Mouse (Mus musculus) heart, adult 2 months (tissue): ENCODE measurements around the gene Olfr455. TPM values are rescaled to one million over a fixed set of nuclear protein-coding genes. Genes with fewer than 3 reads are reported as not detected.

ENCODE experiments used
- DNase-seq, 2 experiments: peaks; one replicate each; pipeline ENCODE4 v3.0.0; 2021
- H3K27ac ChIP-seq: fragments of 200-600 bp; 2 replicates; pipeline ENCODE4 v1.8.1; 2022
- H3K27me3 ChIP-seq: fragments of 200-500 bp; 2 replicates; pipeline ENCODE4 v1.6.1; 2012; ENCODE audit warnings: mild to moderate bottlenecking, low read length, inconsistent platforms, mixed read lengths; ENCODE audit not compliant: control insufficient read depth, insufficient read depth
- H3K36me3 ChIP-seq: fragments of 200-500 bp; 2 replicates; pipeline ENCODE4 v1.6.1; 2012; ENCODE audit warnings: low read length, inconsistent platforms; ENCODE audit not compliant: control insufficient read depth, insufficient read depth
- H3K4me1 ChIP-seq: fragments of 200-500 bp; 2 replicates; pipeline ENCODE4 v1.6.1; 2011; ENCODE audit warnings: low read length; ENCODE audit not compliant: control insufficient read depth, insufficient read depth
- H3K4me3 ChIP-seq: fragments of 200-600 bp; 2 replicates; pipeline ENCODE4 v1.8.1; 2022
- H3K79me2 ChIP-seq: fragments of 200-500 bp; replicated peaks from 2 replicates; pipeline ENCODE4 v1.6.1; 2012; ENCODE audit warnings: mild to moderate bottlenecking, inconsistent platforms, low read length, moderate library complexity, mixed read lengths; ENCODE audit not compliant: control insufficient read depth, insufficient read depth
- H3K9ac ChIP-seq: fragments of 200-500 bp; 2 replicates; pipeline ENCODE4 v1.6.1; 2012; ENCODE audit warnings: low read depth, mild to moderate bottlenecking, control low read depth, inconsistent platforms, low read length, mixed read lengths
- CTCF ChIP-seq: fragments of 200-600 bp; IDR thresholded peaks from 2 replicates; pipeline ENCODE4 v1.8.1; 2022; ENCODE audit warnings: antibody characterized with exemption, mild to moderate bottlenecking, moderate library complexity
- EP300 ChIP-seq: fragments of 200-500 bp; IDR thresholded peaks from 2 replicates; pipeline ENCODE4 v1.6.1; 2011; ENCODE audit warnings: low read depth, low read length, control low read depth; ENCODE audit not compliant: insufficient read depth
- POLR2A ChIP-seq: fragments of 200-500 bp; IDR thresholded peaks from 2 replicates; pipeline ENCODE4 v1.6.1; 2011; ENCODE audit warnings: mild to moderate bottlenecking, low read depth, low read length, control low read depth; ENCODE audit not compliant: insufficient read depth
- WGBS: fragments of 180-500 bp; shearing (Covaris S2); methylation state at CpG from one replicate; pipeline ENCODE4 v1.1.7; 2018; 5-methylcytosine and 5-hydroxymethylcytosine counted together
- intact Hi-C: fragments of 180-260 bp; cut with DNase I; formaldehyde crosslinking; loops from one replicate; pipeline ENCODE4 v1.15.1; 2025
- polyA plus RNA-seq: library from polyadenylated mRNA; depleted of rRNA; stranded (reverse); fragments of >200 nt; gene quantifications from 2 replicates; pipeline ENCODE4 v1.2.3, GENCODE M21; 2012
- total RNA-seq, 2 experiments: library from RNA; stranded (reverse); gene quantifications; 2 replicates each; pipeline ENCODE4 v1.2.3; 2021

The Olfr455 gene
- total and polyA plus RNA-seq, 3 experiments, result not detected

DNA sequence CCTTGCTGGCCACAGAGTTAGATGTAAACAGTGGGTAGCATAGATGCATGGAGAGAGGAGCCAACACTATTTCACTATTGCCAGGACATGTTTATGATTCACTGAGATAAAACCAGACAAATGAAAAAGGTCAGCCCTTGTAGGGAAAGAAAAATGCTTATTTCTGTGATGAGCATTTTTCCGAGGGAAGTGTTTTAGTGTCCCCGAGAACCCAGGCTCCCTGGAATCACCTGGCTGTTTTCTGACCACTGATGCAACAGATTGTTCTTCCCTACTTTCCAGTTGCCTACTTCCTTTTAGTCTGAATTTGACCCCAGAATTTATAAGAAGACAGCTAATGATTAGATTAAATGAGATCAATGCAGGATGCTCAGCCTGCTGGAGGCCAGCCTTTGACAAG lies 1.2 kb downstream of the Olfr455 start:
- H3K4me3 ChIP-seq, result no peak overlapping the region
- intact Hi-C loops, result loop anchor here (2.0 to 5.0 kb wide), 2 partner anchors 37 to 164 kb away; no protein-coding TSS in a partner anchor
- TF ChIP-seq EP300 (no peak), CTCF (no peak), POLR2A (no peak)

DNA sequence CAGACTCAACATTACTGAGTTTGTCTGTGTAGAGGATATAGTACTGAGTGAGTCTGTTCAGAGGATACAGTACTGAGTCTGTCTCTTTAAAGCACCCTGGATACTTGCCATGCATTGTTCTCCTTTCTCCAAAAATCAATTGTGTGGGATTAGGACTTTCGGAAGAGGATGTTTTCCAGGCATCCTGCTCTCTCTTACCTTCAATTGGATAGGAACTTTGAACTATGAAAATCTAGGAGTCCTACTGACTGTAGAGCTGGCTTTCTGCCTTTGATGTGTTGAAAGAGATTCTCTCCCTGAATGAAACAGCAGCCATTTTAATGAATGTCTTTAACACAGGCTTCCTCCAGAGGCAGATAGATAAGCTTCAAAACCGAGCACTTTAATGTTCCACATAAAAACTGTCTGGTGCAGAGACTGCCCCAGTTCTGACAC lies 1.9 kb downstream of the Olfr455 start:
- WGBS, result 28% methylated on average over 2 of the region's 2 CpGs
- intact Hi-C loops, result loop anchor here (5.0 kb wide), 1 partner anchor 163 kb away; no protein-coding TSS in a partner anchor
- H3K4me1 ChIP-seq, result peaks cover 7% of the 10 kb centered on the region

More for the DNA sequence above, 1.2 kb downstream of the Olfr455 start:
- H3K27me3 ChIP-seq, result no peaks in the 10 kb centered on the region
- peaks cover 7% of the 10 kb centered on the region for H3K4me1 ChIP-seq
- WGBS, result 79% methylated on average over 2 of the region's 2 CpGs
- DNase-seq, result no peak
- peak overlapping the region; percentile 4 for H3K27ac ChIP-seq
- no peaks in the 10 kb centered on the region for H3K79me2 ChIP-seq
- peaks cover 6% of the 10 kb centered on the region for H3K36me3 ChIP-seq
- no peak overlapping the region for H3K9ac ChIP-seq

DNA sequence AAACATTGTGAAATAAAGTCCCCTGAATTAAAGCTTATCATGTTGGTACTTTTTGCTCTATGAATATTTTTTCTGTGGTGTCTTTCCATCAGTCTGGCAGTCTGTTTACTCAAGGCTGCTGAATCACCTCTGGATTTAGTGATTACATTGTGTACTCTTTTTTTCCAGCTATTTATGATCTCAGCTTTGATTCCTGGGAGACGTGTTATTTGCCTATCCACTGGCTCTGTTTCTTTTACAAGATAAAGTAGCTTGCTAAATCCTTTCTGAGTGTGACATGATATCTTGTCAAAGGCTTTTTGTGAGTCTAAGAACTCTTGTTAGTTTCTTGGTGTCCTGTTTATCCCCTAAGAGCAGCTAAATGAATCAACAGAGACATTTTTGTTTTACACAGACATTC lies 2.5 kb downstream of the Olfr455 start:
- H3K27me3 ChIP-seq, result no peaks in the 10 kb centered on the region
- H3K4me1 ChIP-seq, result peaks cover 7% of the 10 kb centered on the region
- H3K9ac ChIP-seq, result no peak overlapping the region
- intact Hi-C loops, result loop anchor here (5.0 kb wide), 2 partner anchors 163 to 193 kb away; no protein-coding TSS in a partner anchor
- H3K79me2 ChIP-seq, result no peaks in the 10 kb centered on the region
- peak overlapping the region; percentile 0; the same call in 1 of the 2 replicates for H3K27ac ChIP-seq
- TF ChIP-seq CTCF (no peak), POLR2A (no peak), EP300 (no peak)
- DNase-seq, result no peak
- WGBS, result 32% methylated on average over 1 of the region's 1 CpGs
- H3K36me3 ChIP-seq, result peaks cover 6% of the 10 kb centered on the region
- H3K4me3 ChIP-seq, result no peak overlapping the region

More for the DNA sequence above, 1.9 kb downstream of the Olfr455 start:
- H3K4me3 ChIP-seq, result no peak overlapping the region
- peaks cover 6% of the 10 kb centered on the region for H3K36me3 ChIP-seq
- H3K9ac ChIP-seq, result no peak overlapping the region
- no peak for DNase-seq
- peak overlapping the region; percentile 4 for H3K27ac ChIP-seq
- no peaks in the 10 kb centered on the region for H3K79me2 ChIP-seq
- no peak for TF ChIP-seq CTCF
- H3K27me3 ChIP-seq, result no peaks in the 10 kb centered on the region

- H3K79me2 ChIP-seq, result no peaks in the 10 kb centered on the region
- TF ChIP-seq CTCF, result no peak
- no peak; the same call in 1 of the 2 replicates for TF ChIP-seq EP300
- TF ChIP-seq POLR2A, result no peak
- peak; percentile 72 to 78 for DNase-seq
- H3K27ac ChIP-seq, result peak overlapping the region; percentile 40
- H3K27me3 ChIP-seq, result no peaks in the 10 kb centered on the region
- peaks cover 6% of the 10 kb centered on the region for H3K36me3 ChIP-seq
- H3K9ac ChIP-seq, result no peak overlapping the region
- intact Hi-C loops, result loop anchor here (5.0 kb wide), 1 partner anchor 190 kb away; no protein-coding TSS in a partner anchor
- peaks cover 7% of the 10 kb centered on the region for H3K4me1 ChIP-seq
- 22% methylated on average over 4 of the region's 4 CpGs for WGBS
- H3K4me3 ChIP-seq, result no peak overlapping the region
Measured at GRCm38 (mm10) chr6:42542036-42543031, 5.1 kb downstream of the Olfr455 start.

- Histone ChIP-seq H3K4me3 (no peak overlapping the region), H3K79me2 (no peaks in the 10 kb centered on the region), H3K27me3 (no peaks in the 10 kb centered on the region), H3K9ac (no peak overlapping the region), H3K36me3 (peaks cover 6% of the 10 kb centered on the region), H3K4me1 (peaks cover 6% of the 10 kb centered on the region; the same call in 1 of the 2 replicates), H3K27ac (no peak overlapping the region)
- no peak for DNase-seq
- 95% methylated on average over 1 of the region's 1 CpGs for WGBS
- TF ChIP-seq CTCF (no peak), EP300 (no peak), POLR2A (no peak)
- intact Hi-C loops, result loop anchor here (5.0 kb wide), 1 partner anchor 188 kb away; no protein-coding TSS in a partner anchor
Measured at GRCm38 (mm10) chr6:42540681-42541080, 6.7 kb downstream of the Olfr455 start.
